ENCODE assay signal across 19 mouse cellular contexts in the genomic region with DNA sequence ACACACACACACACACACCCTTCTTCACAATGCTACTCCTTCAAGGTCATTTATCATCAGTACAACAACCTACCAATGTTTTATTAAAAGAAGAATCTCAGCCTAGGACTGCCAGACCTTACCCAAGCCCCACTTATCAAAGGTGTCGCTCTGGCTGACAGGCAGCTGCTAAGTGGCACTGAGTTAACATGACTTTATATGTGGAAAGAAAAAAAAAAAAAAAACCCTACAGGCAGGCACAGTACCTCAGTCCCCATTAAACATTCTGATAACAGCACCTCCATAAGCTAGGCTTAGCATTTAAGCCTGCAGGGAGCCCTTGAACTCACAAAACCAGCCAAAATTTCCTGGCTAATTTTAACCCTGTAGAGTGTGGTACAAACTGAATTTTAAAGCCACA. TPM values are rescaled to one million over a fixed set of nuclear protein-coding genes. Genes with fewer than 3 reads are reported as not detected.
DNase-seq lines count a peak whose midpoint lies in the region; ATAC-seq lines count a peak whose summit lies in the region.
"Had no signal": no experiment of that assay in that cellular context is flagged by ENCODE, and none has a peak within 500 bp of the region (broad histone marks: within the 10 kb centered on the region; RNA-seq: fewer than 3 reads in every experiment).

No protein-coding gene starts in this region.

- H3K4me1 ChIP-seq in forebrain, embryonic 15.5 days, result peaks cover 12% of the 10 kb centered on the region
- H3K4me1 ChIP-seq in forebrain, embryonic 14.5 days (ENCODE audit: control insufficient read depth, insufficient read depth, low read length), result no peaks in the 10 kb centered on the region
- H3K4me1 ChIP-seq in hindbrain, embryonic 15.5 days (replicated peaks), result peaks cover 8% of the 10 kb centered on the region; the same call in 1 of the 2 replicates
- no peaks in the 10 kb centered on the region for H3K4me1 ChIP-seq in hindbrain, embryonic 11.5 days (replicated peaks; ENCODE audit: control insufficient read depth, insufficient read depth, low read length)
- H3K4me1 ChIP-seq in heart, embryonic 12.5 days (replicated peaks), result peaks cover 36% of the 10 kb centered on the region
- peaks cover 16% of the 10 kb centered on the region for H3K4me1 ChIP-seq in midbrain, embryonic 16.5 days (ENCODE audit: control insufficient read depth, insufficient read depth, low read length)

- H3K27ac ChIP-seq in forebrain, embryonic 15.5 days (replicated peaks), result no peak overlapping the region
- H3K27ac ChIP-seq in forebrain, embryonic 14.5 days (ENCODE audit: low read depth, low read length), result no peak overlapping the region
- H3K27ac ChIP-seq in hindbrain, embryonic 15.5 days (replicated peaks), result no peak overlapping the region
- no peak overlapping the region for H3K27ac ChIP-seq in hindbrain, embryonic 11.5 days (ENCODE audit: low read depth, low read length)
- H3K27ac ChIP-seq in heart, embryonic 12.5 days (ENCODE audit: poor library complexity, severe bottlenecking), result peak overlapping the region; percentile 93
- no peak overlapping the region for H3K27ac ChIP-seq in midbrain, embryonic 16.5 days (ENCODE audit: low read length)
- H3K27ac ChIP-seq: limb, embryonic 12.5 days; liver, embryonic 15.5 days had no signal

- H3K27me3 ChIP-seq in forebrain, embryonic 15.5 days, result peaks cover 14% of the 10 kb centered on the region; the same call in 1 of the 2 replicates
- peaks cover 17% of the 10 kb centered on the region for H3K27me3 ChIP-seq in forebrain, embryonic 14.5 days (replicated peaks; ENCODE audit: control insufficient read depth, insufficient read depth, low read length)
- H3K27me3 ChIP-seq in hindbrain, embryonic 15.5 days, result no peaks in the 10 kb centered on the region
- peaks cover 24% of the 10 kb centered on the region for H3K27me3 ChIP-seq in hindbrain, embryonic 11.5 days (ENCODE audit: control insufficient read depth, insufficient read depth, low read length)
- no peaks in the 10 kb centered on the region for H3K27me3 ChIP-seq in heart, embryonic 12.5 days (replicated peaks)
- H3K27me3 ChIP-seq in midbrain, embryonic 16.5 days (ENCODE audit: control insufficient read depth, insufficient read depth, low read depth, low read length), result no peaks in the 10 kb centered on the region
- H3K27me3 ChIP-seq: CH12.LX had no signal

- ATAC-seq in forebrain, embryonic 15.5 days (replicated peaks), result no peak
- ATAC-seq in forebrain, embryonic 14.5 days, result no peak
- ATAC-seq in hindbrain, embryonic 15.5 days (ENCODE audit: low FRiP score, low read depth), result no peak
- no peak for ATAC-seq in hindbrain, embryonic 11.5 days (ENCODE audit: low FRiP score)
- peak; percentile 63 for ATAC-seq in heart, embryonic 12.5 days (ENCODE audit: insufficient number of reproducible peaks, low FRiP score)
- ATAC-seq in midbrain, embryonic 16.5 days, result no peak

- no peaks in the 10 kb centered on the region for H3K9me3 ChIP-seq in forebrain, embryonic 15.5 days
- no peaks in the 10 kb centered on the region for H3K9me3 ChIP-seq in forebrain, embryonic 14.5 days (replicated peaks; ENCODE audit: control insufficient read depth, low read length)
- H3K9me3 ChIP-seq in hindbrain, embryonic 15.5 days, result no peaks in the 10 kb centered on the region
- H3K9me3 ChIP-seq in hindbrain, embryonic 11.5 days (ENCODE audit: control insufficient read depth, low read length), result no peaks in the 10 kb centered on the region
- H3K9me3 ChIP-seq in heart, embryonic 12.5 days (replicated peaks), result no peaks in the 10 kb centered on the region
- H3K9me3 ChIP-seq in midbrain, embryonic 16.5 days (replicated peaks; ENCODE audit: control insufficient read depth, low read length, poor library complexity, severe bottlenecking), result no peaks in the 10 kb centered on the region
- H3K9me3 ChIP-seq: limb, embryonic 12.5 days; liver, embryonic 15.5 days had no signal

- no peaks in the 10 kb centered on the region for H3K36me3 ChIP-seq in forebrain, embryonic 15.5 days
- H3K36me3 ChIP-seq in forebrain, embryonic 14.5 days (ENCODE audit: control insufficient read depth, insufficient read depth, low read length), result no peaks in the 10 kb centered on the region
- no peaks in the 10 kb centered on the region for H3K36me3 ChIP-seq in hindbrain, embryonic 15.5 days
- H3K36me3 ChIP-seq in hindbrain, embryonic 11.5 days (ENCODE audit: control insufficient read depth, insufficient read depth, low read length), result no peaks in the 10 kb centered on the region
- H3K36me3 ChIP-seq in heart, embryonic 12.5 days, result no peaks in the 10 kb centered on the region
- no peaks in the 10 kb centered on the region for H3K36me3 ChIP-seq in midbrain, embryonic 16.5 days (ENCODE audit: control insufficient read depth, insufficient read depth, low read length)
- H3K36me3 ChIP-seq: limb, embryonic 12.5 days; liver, embryonic 15.5 days had no signal

- H3K4me2 ChIP-seq in forebrain, embryonic 15.5 days (replicated peaks), result 0 out of 2 replicates have a peak overlapping the region, but pooled peaks have one; percentile 99
- H3K4me2 ChIP-seq in forebrain, embryonic 14.5 days (ENCODE audit: low read length), result no peak overlapping the region
- H3K4me2 ChIP-seq in hindbrain, embryonic 15.5 days, result peak overlapping the region; percentile 88
- H3K4me2 ChIP-seq in hindbrain, embryonic 11.5 days (replicated peaks; ENCODE audit: low read depth, low read length), result no peak overlapping the region
- H3K4me2 ChIP-seq in heart, embryonic 12.5 days, result peak overlapping the region; percentile 78
- peak overlapping the region; percentile 63 for H3K4me2 ChIP-seq in midbrain, embryonic 16.5 days (ENCODE audit: low read length)
- H3K4me2 ChIP-seq: limb, embryonic 12.5 days; liver, embryonic 15.5 days had no signal

- DNase-seq in forebrain, embryonic 14.5 days (ENCODE audit: low spot score), result no peak
- DNase-seq in hindbrain, embryonic 11.5 days (ENCODE audit: low spot score), result no peak
- DNase-seq in testis, postnatal 10 days (ENCODE audit: low spot score), result no peak
- DNase-seq in spleen, postnatal 10 days (ENCODE audit: low spot score in 2 of 2), result no peak
- DNase-seq: adrenal gland, postnatal 36 days; gastrocnemius, postnatal 14 days; kidney, adult 18-20 months; kidney, postnatal 36 days; layer of hippocampus, postnatal 36 days; lung, postnatal 14 days; retina, postnatal 1 day; thymus, postnatal 36 days had no signal

- no peak overlapping the region for H3K4me3 ChIP-seq in forebrain, embryonic 15.5 days
- H3K4me3 ChIP-seq in forebrain, embryonic 14.5 days (ENCODE audit: low read depth, low read length), result no peak overlapping the region
- peak overlapping the region; percentile 89 for H3K4me3 ChIP-seq in hindbrain, embryonic 15.5 days
- no peak overlapping the region for H3K4me3 ChIP-seq in hindbrain, embryonic 11.5 days (ENCODE audit: low read depth, low read length)
- H3K4me3 ChIP-seq in heart, embryonic 12.5 days, result peak overlapping the region; percentile 86
- peak overlapping the region; percentile 63; the same call in 1 of the 2 replicates for H3K4me3 ChIP-seq in midbrain, embryonic 16.5 days (ENCODE audit: low read depth, low read length)
- H3K4me3 ChIP-seq: limb, embryonic 12.5 days; liver, embryonic 15.5 days had no signal

- no peak overlapping the region for H3K9ac ChIP-seq in forebrain, embryonic 15.5 days (replicated peaks)
- H3K9ac ChIP-seq in forebrain, embryonic 14.5 days (ENCODE audit: low read length), result no peak overlapping the region
- 0 out of 2 replicates have a peak overlapping the region, but pooled peaks have one; percentile 28 for H3K9ac ChIP-seq in hindbrain, embryonic 15.5 days
- H3K9ac ChIP-seq in hindbrain, embryonic 11.5 days (ENCODE audit: low read depth, low read length), result no peak overlapping the region
- H3K9ac ChIP-seq in heart, embryonic 12.5 days, result peak overlapping the region; percentile 94; the same call in 1 of the 2 replicates
- no peak overlapping the region; the same call in 1 of the 2 replicates for H3K9ac ChIP-seq in midbrain, embryonic 16.5 days (ENCODE audit: low read depth, low read length)
- H3K9ac ChIP-seq: limb, embryonic 12.5 days; liver, embryonic 15.5 days had no signal

- WGBS in forebrain, embryonic 15.5 days, result 56% methylated on average over 1 of the region's 1 CpGs
- WGBS in forebrain, embryonic 14.5 days, result 48% methylated on average over 1 of the region's 1 CpGs
- 63% methylated on average over 1 of the region's 1 CpGs for whole genome bisulfite sequencing in hindbrain, embryonic 15.5 days
- WGBS in hindbrain, embryonic 11.5 days, result 59% methylated on average over 1 of the region's 1 CpGs
- WGBS in heart, embryonic 12.5 days, result 19% methylated on average over 1 of the region's 1 CpGs
- 36% methylated on average over 1 of the region's 1 CpGs for WGBS in midbrain, embryonic 16.5 days

RNA-seq across cellular contexts. Expression of a gene that starts 2.4 kb away (rescaled TPM):
- polyA plus RNA-seq in forebrain, embryonic 15.5 days (2015; fragmentation: Nextera tagmentation; extraction: Ambion mirVana), result 1.1 and 1.5 TPM in 2 replicates
- 0.76 and 2.1 TPM in 2 replicates for polyA plus RNA-seq in forebrain, embryonic 14.5 days (2014; fragmentation: Nextera tagmentation; extraction: Ambion mirVana)
- polyA plus RNA-seq in hindbrain, embryonic 15.5 days (2015; fragmentation: Nextera tagmentation; extraction: Ambion mirVana), result 3.7 and 4.6 TPM in 2 replicates
- polyA plus RNA-seq in hindbrain, embryonic 11.5 days (2014; fragmentation: Nextera tagmentation; extraction: Ambion mirVana), result 0.39 and 1.5 TPM in 2 replicates
- polyA plus RNA-seq in heart, embryonic 12.5 days (2016; fragmentation: Nextera tagmentation; extraction: Ambion mirVana), result 35.3 and 40.1 TPM in 2 replicates
- polyA plus RNA-seq in midbrain, embryonic 16.5 days (2015; fragmentation: Nextera tagmentation; extraction: Ambion mirVana), result 3.5 and 4.2 TPM in 2 replicates

Comparison
In these comparisons a context has a peak if more than half of its experiments do, and no peak if none do; other contexts are left out.
1. H3K4me2 ChIP-seq: peak in forebrain, embryonic 15.5 days (single experiment), hindbrain, embryonic 15.5 days (single experiment), heart, embryonic 12.5 days (single experiment) and midbrain, embryonic 16.5 days (single experiment); none in forebrain, embryonic 14.5 days (single experiment) and hindbrain, embryonic 11.5 days (single experiment).
2. H3K4me3 ChIP-seq: peak in hindbrain, embryonic 15.5 days (single experiment), heart, embryonic 12.5 days (single experiment) and midbrain, embryonic 16.5 days (single experiment); none in forebrain, embryonic 15.5 days (single experiment), forebrain, embryonic 14.5 days (single experiment) and hindbrain, embryonic 11.5 days (single experiment).
3. H3K9ac ChIP-seq: peak in hindbrain, embryonic 15.5 days (single experiment) and heart, embryonic 12.5 days (single experiment); none in forebrain, embryonic 15.5 days (single experiment), forebrain, embryonic 14.5 days (single experiment), hindbrain, embryonic 11.5 days (single experiment) and midbrain, embryonic 16.5 days (single experiment).